Mouse (Mus musculus): ENCODE measurements around the gene Pld6.

DNA sequence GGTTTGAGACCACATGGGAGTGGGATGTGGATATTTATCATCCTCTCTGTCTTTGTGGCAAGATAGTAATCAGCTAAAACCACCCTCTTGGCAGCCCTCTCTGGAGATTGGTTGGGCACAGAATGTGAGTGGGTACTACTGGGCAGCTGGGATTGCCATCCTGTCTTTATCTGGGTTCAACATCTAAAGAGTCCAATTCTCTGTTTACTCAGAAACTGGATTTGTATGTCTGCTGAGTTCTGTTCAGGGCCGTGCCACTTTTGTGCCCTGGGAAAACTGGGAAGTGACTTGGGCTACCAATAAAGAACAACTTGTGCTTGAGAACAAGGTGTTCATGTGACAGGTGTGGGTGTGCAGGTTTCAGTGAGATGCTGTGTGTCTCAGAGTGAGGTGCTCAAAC is 53.1 kb downstream of the Pld6 start:
- no peak for TF ChIP-seq CTCF (conservative IDR thresholded peaks at IDR 0.05; ENCODE audit: low read length)
- TF ChIP-seq POU5F1 (IDR thresholded peaks at IDR 0.05; ENCODE audit: borderline replicate concordance, low read length): no peak

Data from E14TG2a.4 (cell line).